Mouse (Mus musculus) stomach, embryonic 14.5 days (tissue): ENCODE measurements around the gene Rasal1. TPM values are rescaled to one million over a fixed set of nuclear protein-coding genes. Genes with fewer than 3 reads are reported as not detected.

Experiments
- ATAC-seq: fragments of 200-750 bp; cut with Nextera tagmentation; 2 replicates; pipeline ENCODE4 v1.8.0; 2017; ENCODE audit warnings: low read depth, moderate TSS enrichment; ENCODE audit not compliant: insufficient number of reproducible peaks, insufficient read depth, low FRiP score
- H3K27ac ChIP-seq: fragments of 300-500 bp; sonication (generic); 2 replicates; pipeline ENCODE4 v1.5.1; 2014; ENCODE audit warnings: mild to moderate bottlenecking, low read length, moderate library complexity, mixed read lengths
- H3K27me3 ChIP-seq: fragments of 300-500 bp; sonication (generic); 2 replicates; pipeline ENCODE4 v1.6.1; 2014; ENCODE audit warnings: low read length, control low read depth, mixed read lengths; ENCODE audit not compliant: control insufficient read depth, insufficient read depth
- H3K36me3 ChIP-seq: fragments of 300-500 bp; sonication (generic); 2 replicates; pipeline ENCODE4 v1.6.1; 2014; ENCODE audit warnings: mild to moderate bottlenecking, control low read depth, low read length, moderate library complexity, mixed read lengths; ENCODE audit not compliant: control insufficient read depth, insufficient read depth
- H3K4me1 ChIP-seq: fragments of 300-500 bp; sonication (generic); 2 replicates; pipeline ENCODE4 v1.6.1; 2014; ENCODE audit warnings: low read length, control low read depth, mixed read lengths; ENCODE audit not compliant: control insufficient read depth, insufficient read depth
- H3K4me2 ChIP-seq: fragments of 300-500 bp; sonication (generic); replicated peaks from 2 replicates; pipeline ENCODE4 v1.6.1; 2014; ENCODE audit warnings: low read depth, low read length, control low read depth
- H3K4me3 ChIP-seq: fragments of 300-500 bp; sonication (generic); 2 replicates; pipeline ENCODE4 v1.5.1; 2014; ENCODE audit warnings: low read depth, low read length, control low read depth
- H3K9ac ChIP-seq: fragments of 300-500 bp; sonication (generic); replicated peaks from 2 replicates; pipeline ENCODE4 v1.6.1; 2014; ENCODE audit warnings: low read depth, mild to moderate bottlenecking, control low read depth, low read length, moderate library complexity, mixed read lengths
- H3K9me3 ChIP-seq: fragments of 300-500 bp; sonication (generic); 2 replicates; pipeline ENCODE4 v1.6.1; 2016; ENCODE audit warnings: low read depth, low read length, control low read depth; ENCODE audit not compliant: control insufficient read depth
- WGBS: fragments of 180-500 bp; shearing (Covaris S2); extraction: QIAGEN DNeasy Blood & Tissue Kit; methylation state at CpG from one replicate; pipeline ENCODE4 v1.1.7; 2014; 5-methylcytosine and 5-hydroxymethylcytosine counted together
- polyA plus RNA-seq: library from polyadenylated mRNA; unstranded; fragments of >200 nt; fragmentation: Nextera tagmentation; extraction: Ambion mirVana; gene quantifications from 2 replicates; pipeline ENCODE4 v1.2.1, GENCODE M21; 2014

Gene Rasal1
- polyA plus RNA-seq, 1 experiment from 2014 or later = 0.07 TPM

DNA sequence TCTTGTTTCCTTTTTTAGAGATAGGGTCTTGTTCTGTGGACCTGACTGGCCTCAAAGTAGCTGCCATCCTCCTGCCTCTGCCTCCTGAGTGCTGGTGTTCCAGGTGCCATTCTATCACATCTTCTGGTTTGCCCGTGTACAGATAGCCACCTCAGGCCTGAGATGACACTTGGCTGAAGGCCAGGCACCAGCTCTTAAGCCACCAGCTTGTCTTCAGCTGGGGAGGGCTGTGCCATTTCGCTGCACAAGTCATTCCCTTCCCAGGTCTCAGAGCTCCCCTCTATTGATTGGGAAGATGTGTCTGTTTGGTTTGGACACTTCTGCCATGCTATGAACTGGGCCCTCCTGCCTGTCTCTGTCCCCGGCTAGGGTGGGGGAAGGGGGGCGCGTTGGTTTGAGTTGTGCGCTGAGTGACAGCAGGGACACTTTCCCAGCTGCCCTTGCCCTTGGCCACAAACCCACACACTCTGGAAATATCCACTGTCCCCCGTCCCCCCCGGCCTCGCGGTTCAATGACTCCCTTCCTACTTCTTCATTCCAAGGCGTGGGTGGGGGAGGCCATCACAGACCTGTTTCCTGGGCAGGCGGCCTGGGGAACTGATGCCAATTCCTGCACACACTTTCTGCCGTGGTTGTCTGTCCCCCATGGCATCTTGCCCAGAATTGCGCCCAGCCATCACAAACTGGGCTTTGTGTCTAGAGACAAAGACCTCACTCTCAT is 5.1 kb upstream of the Rasal1 start:
- ATAC-seq = no peak
- H3K9me3 ChIP-seq = no peaks in the 10 kb centered on the region
- H3K4me1 ChIP-seq = peaks cover 1% of the 10 kb centered on the region; the same call in 1 of the 2 replicates
- no peak overlapping the region for H3K4me3 ChIP-seq
- H3K27me3 ChIP-seq = no peaks in the 10 kb centered on the region
- no peaks in the 10 kb centered on the region for H3K36me3 ChIP-seq
- WGBS = 78% methylated on average over 14 of the region's 14 CpGs
- H3K27ac ChIP-seq = no peak overlapping the region
- no peak overlapping the region for H3K4me2 ChIP-seq
- H3K9ac ChIP-seq = no peak overlapping the region

DNA sequence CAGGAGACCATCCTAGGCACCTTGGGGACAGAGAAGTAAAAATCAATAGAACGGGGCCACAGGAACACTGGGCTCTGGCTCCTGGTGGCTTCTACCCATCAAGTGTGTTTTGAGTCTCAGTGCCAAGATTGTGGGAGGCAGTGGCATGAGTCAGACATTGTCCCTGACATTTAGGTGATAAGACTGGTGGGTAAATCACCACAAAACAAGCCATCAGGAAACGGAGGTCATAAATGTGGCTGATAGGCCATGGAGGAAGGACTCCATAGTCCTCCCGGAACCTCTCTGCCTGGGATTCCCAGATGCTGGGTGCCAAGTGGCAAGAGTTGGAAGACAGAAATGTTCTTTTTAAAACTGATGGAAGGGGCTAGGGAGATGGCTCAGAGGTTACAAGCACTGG is 4.4 kb upstream of the Rasal1 start:
- Histone ChIP-seq H3K27me3 (peaks cover 4% of the 10 kb centered on the region; the same call in 1 of the 2 replicates), H3K4me1 (peaks cover 8% of the 10 kb centered on the region), H3K4me3 (no peak overlapping the region), H3K4me2 (no peak overlapping the region), H3K27ac (no peak overlapping the region), H3K9me3 (no peaks in the 10 kb centered on the region), H3K36me3 (no peaks in the 10 kb centered on the region), H3K9ac (no peak overlapping the region)
- 74% methylated on average over 3 of the region's 3 CpGs for WGBS
- ATAC-seq = no peak

DNA sequence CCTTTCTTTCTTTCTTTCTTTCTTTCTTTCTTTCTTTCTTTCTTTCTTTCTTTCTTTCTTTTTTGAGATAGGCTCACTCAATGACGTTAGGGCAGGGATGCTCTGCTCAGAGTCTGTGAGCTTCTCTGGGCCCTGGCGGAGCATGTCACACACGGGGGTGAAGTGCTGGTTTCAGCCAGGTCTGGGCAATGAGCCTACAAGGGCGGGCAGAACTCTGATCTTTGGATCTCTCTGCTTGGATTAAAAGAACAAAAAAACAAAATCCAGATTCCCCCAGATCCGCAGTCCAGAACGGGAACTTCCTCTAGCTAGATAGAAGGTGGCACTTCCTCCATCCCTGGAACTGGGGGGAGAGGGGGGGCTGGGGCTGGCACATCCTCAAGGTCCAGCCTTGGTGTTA is 2.8 kb upstream of the Rasal1 start:
- Histone ChIP-seq H3K9ac (no peak overlapping the region), H3K27ac (no peak overlapping the region), H3K36me3 (no peaks in the 10 kb centered on the region), H3K4me3 (no peak overlapping the region), H3K4me1 (peaks cover 10% of the 10 kb centered on the region), H3K27me3 (peaks cover 17% of the 10 kb centered on the region), H3K4me2 (no peak overlapping the region), H3K9me3 (no peaks in the 10 kb centered on the region)
- 58% methylated on average over 6 of the region's 6 CpGs for WGBS
- ATAC-seq = no peak

DNA sequence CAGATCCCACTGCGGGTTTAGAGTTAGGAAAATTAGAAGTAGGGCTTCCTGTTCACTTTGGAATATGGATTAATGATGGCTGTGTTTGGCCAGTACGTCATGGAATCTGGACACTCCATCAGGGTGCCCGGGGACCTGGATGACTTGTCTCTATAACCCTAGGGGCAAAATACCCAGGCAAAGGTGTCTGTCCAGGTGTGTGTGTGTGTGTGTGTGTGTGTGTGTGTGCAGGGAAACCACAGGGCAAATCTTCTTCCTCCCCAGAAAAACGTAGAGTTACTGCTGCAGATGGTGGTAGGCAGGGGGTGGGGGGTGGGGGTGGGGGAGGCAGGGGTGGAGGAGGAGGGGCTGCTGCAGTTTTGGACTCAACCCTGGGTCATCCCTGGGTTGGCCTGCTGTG is 1.3 kb upstream of the Rasal1 start:
- Histone ChIP-seq H3K9me3 (no peaks in the 10 kb centered on the region), H3K36me3 (no peaks in the 10 kb centered on the region), H3K9ac (no peak overlapping the region), H3K4me3 (no peak overlapping the region), H3K4me1 (peaks cover 10% of the 10 kb centered on the region), H3K4me2 (no peak overlapping the region), H3K27me3 (peaks cover 17% of the 10 kb centered on the region), H3K27ac (no peak overlapping the region)
- 60% methylated on average over 4 of the region's 4 CpGs for WGBS
- ATAC-seq = no peak

GRCm38 (mm10) chr5:120647814-120648491 is 659 bp upstream of the Rasal1 start:
- Histone ChIP-seq H3K27me3 (peaks cover 17% of the 10 kb centered on the region), H3K4me2 (peak overlapping the region; percentile 50), H3K9me3 (no peaks in the 10 kb centered on the region), H3K4me1 (peaks cover 10% of the 10 kb centered on the region), H3K4me3 (no peak overlapping the region), H3K9ac (no peak overlapping the region), H3K27ac (no peak overlapping the region), H3K36me3 (no peaks in the 10 kb centered on the region)
- no peak for ATAC-seq
- 34% methylated on average over 12 of the region's 12 CpGs for WGBS

- Histone ChIP-seq H3K4me1 (peaks cover 10% of the 10 kb centered on the region), H3K9ac (no peak overlapping the region), H3K9me3 (no peaks in the 10 kb centered on the region), H3K4me3 (peak overlapping the region; percentile 15), H3K36me3 (no peaks in the 10 kb centered on the region), H3K4me2 (peak overlapping the region; percentile 50), H3K27me3 (peaks cover 17% of the 10 kb centered on the region), H3K27ac (no peak overlapping the region)
- peak; percentile 30; the same call in 1 of the 2 replicates for ATAC-seq
- WGBS = 4% methylated on average over 21 of the region's 21 CpGs
These were observed 842 bp downstream of the Rasal1 start for GRCm38 (mm10) chr5:120649374-120649933.

DNA sequence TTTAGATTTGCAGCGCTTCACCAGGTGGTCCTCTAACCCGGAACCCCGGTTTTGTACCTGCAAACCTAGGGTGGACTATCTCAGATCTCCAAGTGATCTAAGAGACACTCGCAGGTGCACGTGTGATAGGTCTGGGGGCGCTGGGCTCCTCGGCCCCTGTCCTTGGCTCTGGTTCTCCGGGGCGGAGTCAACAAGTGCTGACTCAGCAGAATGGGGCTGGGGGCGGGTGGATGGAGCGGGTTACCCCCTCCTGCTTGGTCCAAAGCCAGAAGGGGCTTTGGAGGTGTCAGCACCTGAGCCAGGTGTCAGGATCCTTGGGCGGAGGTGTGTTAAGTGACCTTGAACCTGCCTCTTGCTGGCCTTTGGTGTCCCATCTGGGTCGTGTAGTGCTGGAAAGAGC is 1.3 kb downstream of the Rasal1 start:
- H3K27me3 ChIP-seq = peaks cover 17% of the 10 kb centered on the region
- WGBS = 15% methylated on average over 13 of the region's 13 CpGs
- ATAC-seq = no peak

DNA sequence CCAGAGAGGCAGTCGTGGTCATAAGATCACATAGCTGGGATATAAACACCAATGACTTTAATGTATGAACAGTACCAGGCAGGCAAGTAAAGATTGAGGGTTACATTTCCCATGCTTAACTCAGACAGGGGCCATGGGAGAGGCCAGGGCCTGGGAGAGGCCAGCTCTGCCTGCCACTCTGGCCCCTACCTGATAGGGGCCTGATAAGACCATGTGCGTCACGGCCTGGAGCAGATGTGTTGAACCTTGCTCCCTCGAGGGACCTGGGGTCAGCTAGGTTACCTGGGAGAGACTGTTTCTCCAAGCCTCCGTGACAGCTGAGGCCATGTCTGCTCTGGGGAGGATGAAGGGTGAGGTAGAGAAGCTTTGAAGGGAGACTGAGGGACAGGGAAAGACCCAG is 2.6 kb downstream of the Rasal1 start:
- H3K27ac ChIP-seq = no peak overlapping the region
- 56% methylated on average over 5 of the region's 5 CpGs for WGBS
- no peak for ATAC-seq
- H3K4me2 ChIP-seq = no peak overlapping the region
- peaks cover 10% of the 10 kb centered on the region for H3K4me1 ChIP-seq
- H3K4me3 ChIP-seq = no peak overlapping the region
- peaks cover 17% of the 10 kb centered on the region for H3K27me3 ChIP-seq
- no peaks in the 10 kb centered on the region for H3K36me3 ChIP-seq
- no peaks in the 10 kb centered on the region for H3K9me3 ChIP-seq
- no peak overlapping the region for H3K9ac ChIP-seq

More for the DNA sequence above, 1.3 kb downstream of the Rasal1 start:
- no peaks in the 10 kb centered on the region for H3K36me3 ChIP-seq
- no peaks in the 10 kb centered on the region for H3K9me3 ChIP-seq
- no peak overlapping the region for H3K27ac ChIP-seq
- no peak overlapping the region for H3K9ac ChIP-seq
- no peak overlapping the region for H3K4me3 ChIP-seq
- H3K4me1 ChIP-seq = peaks cover 10% of the 10 kb centered on the region
- H3K4me2 ChIP-seq = no peak overlapping the region
